Mouse (Mus musculus) skeletal muscle tissue, adult 2 months (tissue): ENCODE results near the gene Trmt6.
A peak's percentile ranks its signal among the peaks of the same experiment; 100 is the strongest.

Experiments used
- DNase-seq: peaks from one replicate; pipeline ENCODE4 v3.0.0-alpha.2; 2012; ENCODE audit warnings: low read depth, low spot score

Trmt6 gene

DNA sequence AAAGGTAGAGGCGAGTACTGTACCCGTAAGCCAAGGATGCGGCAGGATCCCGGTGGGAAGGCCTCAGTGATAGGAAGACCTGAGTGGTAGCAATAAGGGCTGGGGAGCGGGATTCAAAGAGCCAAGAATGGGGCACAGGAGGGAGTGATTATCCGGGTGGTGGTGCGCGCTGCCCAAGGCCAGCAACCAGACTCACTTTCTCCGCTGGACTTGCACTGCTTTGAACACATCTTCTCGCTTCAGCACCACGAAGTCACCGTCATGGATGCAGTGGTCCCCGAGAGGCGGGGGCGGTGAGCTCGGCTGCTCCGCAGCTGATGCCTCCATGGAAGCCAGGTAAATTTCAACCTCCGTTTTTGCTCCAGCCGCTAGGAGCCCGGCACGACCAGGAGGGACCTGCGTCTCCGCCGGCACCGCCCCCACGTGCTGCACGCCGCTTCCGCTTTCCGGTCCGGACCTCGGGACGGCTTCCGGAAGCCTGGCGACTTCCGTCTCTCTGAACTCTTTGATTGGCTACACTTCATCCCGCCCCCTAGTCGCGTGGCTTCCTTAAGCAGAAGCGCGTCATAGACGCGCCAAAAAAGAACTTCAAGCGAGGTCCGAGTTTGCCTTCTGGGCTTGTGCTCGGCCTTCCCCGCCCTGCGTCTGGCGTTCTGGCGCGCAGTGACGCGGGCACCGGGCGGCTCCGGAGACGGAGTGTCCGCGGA, at the start of gene Trmt6, which contains the start of gene Mcm8:
Gene Trmt6 (minus strand): TSS at position 448 of the 707 bp plus-strand sequence.
Gene Mcm8 (plus strand): TSS at position 534 of the 707 bp plus-strand sequence.
- peak; percentile 93 for DNase-seq

DNA sequence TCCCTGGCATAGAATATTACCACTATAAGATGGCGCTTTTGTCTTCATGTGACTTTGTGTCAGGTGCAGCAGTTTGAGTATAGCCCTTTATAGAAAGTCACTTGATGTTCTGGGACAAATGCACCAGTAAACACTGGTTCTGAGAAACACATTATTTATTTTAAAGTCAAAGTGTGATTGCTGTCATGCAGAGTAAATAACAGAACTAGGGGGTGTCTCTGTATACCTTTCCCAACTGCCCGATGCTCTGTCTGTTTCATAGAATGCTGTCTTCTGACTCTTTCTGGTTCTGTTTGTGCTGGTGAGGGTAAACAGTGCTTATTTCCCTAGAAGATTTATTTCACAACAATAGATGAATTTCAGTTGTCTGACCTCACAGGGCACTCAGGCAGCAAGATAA, 47.5 kb upstream of the Trmt6 start:
- DNase-seq: no peak

DNA sequence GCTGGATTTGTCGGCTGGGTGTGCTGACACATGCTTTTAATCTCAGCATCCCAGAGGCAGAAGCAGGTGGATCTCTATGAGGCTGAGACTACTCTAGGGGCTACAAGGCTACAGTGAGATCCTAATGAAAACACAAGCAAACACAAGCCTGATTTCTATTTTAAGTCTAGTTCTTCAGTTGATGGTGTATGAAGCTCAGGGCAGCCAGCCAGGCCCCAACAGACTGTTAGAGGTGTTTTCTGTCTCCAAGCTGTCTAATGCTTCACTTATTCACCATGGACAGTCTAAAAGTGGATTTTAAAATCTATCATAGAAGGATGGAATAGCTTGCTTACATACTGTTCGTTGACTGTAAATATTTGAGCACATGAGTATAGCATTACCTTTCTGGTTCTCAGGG, 45.6 kb upstream of the Trmt6 start:
- DNase-seq: no peak

DNA sequence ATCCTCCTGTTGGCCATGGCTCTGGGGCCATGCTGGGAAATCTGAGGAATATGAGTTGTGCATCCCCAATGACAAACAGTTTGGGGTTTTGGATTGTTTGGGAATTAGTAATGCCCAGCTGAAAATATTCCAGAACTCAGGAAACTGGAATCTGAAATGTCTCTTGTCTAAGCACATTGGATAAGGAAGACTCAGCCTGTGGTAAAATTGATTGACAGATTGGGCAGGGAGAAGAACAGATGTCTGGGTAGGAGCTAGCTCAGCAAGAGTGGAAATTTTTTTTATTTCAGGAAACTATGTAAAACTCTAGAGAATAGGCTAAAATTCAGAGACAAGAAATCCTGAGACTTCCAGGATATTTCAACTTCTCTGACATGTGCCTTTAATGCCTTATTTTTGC, 44.6 kb upstream of the Trmt6 start:
- DNase-seq: no peak

DNA sequence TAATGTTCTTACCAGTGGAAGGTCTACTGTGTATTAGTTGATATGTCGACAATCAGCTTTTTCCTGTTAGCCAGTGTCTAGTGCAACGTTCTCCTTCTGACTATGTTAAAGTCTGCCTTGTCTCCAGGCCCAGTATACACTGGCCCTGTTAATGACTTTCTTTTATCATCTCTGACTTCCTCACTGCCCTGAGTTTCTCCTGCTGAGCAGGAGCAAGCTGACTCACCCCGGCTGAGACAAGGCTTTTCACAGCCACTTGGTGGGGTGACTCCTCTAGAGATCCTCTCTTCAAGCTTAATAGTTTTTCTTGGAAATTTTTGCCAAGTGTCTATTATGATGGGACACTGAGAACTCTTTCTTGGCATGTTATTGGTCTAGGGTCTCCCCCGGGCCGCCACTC, 40.5 kb upstream of the Trmt6 start:
- no peak for DNase-seq

DNA sequence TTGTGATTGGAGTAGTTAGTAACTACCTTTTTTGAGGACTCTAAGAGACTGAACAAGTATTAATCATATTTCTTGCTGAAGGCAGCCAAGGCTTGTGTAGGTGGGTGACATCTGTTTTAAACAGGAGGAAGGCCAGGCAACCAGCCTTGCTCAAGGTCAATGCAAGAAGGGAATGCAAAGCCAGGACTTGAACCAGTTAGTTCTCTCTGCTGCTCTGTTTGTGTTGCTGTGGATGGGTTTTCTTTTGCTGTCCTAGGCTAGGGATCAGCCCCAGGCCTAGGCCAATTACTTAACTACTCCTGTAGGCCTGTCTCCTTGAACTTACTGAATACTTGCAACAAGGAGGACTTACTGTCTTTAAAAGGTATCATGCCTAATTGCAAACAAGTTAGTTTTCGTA, 37.2 kb upstream of the Trmt6 start:
- DNase-seq: no peak

DNA sequence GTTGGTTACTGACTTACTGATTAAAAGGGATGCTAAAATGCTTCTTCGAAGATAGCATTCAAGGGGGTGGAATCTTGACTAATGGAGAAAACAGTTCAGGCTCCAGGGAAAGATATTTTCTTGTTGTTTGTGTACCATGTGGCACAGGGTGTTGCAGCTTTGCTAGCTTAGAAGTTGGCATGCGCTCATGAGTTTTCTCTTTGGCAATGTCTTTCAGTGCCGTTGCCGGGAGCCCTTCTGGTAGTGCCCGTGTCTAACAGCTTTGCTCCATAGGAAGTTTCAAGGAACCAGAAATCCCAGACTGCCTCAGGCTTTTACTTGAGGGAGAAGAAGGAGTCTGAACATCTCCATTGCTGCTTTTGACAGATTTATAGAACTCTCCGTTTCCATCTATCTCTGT, 33.3 kb upstream of the Trmt6 start:
- no peak for DNase-seq

DNA sequence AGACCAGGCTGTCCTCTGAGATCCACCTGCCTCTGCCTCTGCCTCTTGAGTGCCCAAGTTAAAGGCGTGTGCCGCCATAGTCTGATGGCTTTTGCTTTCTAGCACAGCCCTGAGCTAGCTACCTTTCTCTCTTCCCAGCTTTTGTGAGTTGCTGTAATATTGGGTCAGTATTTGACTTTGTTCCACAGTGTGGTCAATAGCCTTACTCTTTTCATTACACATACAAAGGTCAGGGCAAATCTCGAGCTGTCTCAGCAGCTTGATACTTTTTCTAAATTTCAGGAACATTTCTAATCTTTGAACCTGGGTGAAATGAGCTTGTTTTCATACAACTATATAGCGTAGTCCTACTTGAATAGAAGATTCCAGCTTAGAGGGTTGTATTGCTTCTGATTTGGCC, 32.5 kb upstream of the Trmt6 start:
- DNase-seq: no peak

- DNase-seq: no peak
These were observed 31.7 kb upstream of the Trmt6 start for GRCm38 (mm10) chr2:132847581-132847980.

GRCm38 (mm10) chr2:132846407-132847358, 30.8 kb upstream of the Trmt6 start, which contains the start of gene Crls1:
Gene Crls1, plus strand, starts transcription at chr2:132846666.
- peak; percentile 89 for DNase-seq

DNA sequence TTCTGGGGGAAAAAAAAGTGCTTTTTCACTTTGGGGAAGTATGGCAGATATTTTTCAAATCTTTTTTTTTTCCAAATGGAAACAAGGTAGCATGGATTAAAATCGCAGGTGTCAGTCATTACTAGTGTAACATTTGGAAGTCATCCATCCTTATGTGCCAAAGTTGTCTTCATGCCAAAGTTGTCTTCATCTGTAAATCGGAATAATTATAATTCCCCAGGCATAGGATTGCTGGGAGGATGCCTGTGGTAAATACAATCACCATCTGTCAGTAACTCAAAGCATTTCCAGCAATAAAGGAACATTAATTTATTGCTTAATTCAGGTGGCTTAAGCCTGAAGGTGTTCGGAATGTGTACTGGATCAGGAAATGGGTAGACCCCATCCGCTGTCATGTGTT, 25.2 kb upstream of the Trmt6 start:
- DNase-seq: no peak

DNA sequence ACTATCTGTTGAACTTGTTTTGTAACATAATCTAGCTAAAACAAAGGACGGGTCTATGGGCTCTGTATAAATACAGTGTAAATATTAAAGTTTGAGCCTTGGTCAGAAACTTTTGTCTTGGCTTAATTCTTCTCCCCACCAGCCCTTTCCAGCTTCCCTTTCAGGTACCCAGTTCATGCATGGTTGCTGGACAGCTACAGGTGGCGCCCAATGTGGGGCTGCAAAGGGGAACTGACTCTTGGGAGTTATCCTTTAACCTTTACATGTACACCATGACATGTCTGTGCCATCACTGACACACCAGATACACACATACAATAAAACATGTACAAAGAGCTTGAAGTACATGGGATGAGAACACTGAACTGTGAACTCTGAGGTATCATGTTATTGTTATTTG, 12.9 kb downstream of the Trmt6 start:
- DNase-seq: no peak

- DNase-seq: no peak
These were observed 21.7 kb downstream of the Trmt6 start for GRCm38 (mm10) chr2:132794204-132794586.

GRCm38 (mm10) chr2:132793441-132794203, 22.2 kb downstream of the Trmt6 start:
- DNase-seq: no peak

GRCm38 (mm10) chr2:132784039-132784438, 31.8 kb downstream of the Trmt6 start:
- no peak for DNase-seq

DNA sequence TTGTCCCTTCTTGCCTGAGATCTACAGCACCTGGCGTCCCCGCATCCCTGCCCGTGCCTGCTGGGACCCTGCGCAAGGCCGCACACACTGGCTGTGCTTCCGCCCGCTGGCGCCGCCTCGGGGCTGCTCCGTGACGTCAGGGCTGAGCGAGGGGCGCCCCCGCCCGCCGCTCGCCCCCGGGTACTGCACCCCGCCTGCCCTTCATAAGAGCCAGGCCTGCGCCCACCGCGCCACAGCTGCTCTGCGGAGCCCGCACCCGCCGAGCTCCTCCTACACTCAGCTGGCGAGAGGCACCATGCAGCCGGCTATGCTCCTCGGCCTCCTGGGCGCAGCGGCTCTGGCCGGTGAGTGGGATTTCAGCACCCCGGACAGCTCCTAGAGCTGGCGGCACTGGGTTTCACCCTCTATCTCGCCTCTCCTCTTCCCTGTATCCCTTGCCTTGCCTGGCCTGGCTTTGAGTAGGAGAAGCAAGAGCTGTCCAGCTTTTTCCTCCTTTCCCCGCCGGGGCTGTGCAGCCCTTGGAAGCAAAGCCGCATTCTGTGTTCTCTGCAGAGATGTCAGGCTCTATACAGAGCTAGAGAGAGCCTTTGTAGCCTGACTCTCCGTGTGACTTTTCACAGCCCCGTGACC, 34.3 kb downstream of the Trmt6 start:
- DNase-seq: peak; percentile 64

- DNase-seq: no peak
These were observed 34.9 kb downstream of the Trmt6 start, which contains the start of gene Chgb for GRCm38 (mm10) chr2:132780978-132781377. Gene Chgb, plus strand, starts transcription at chr2:132781278.

GRCm38 (mm10) chr2:132770822-132771221, 45.0 kb downstream of the Trmt6 start:
- no peak for DNase-seq

DNA sequence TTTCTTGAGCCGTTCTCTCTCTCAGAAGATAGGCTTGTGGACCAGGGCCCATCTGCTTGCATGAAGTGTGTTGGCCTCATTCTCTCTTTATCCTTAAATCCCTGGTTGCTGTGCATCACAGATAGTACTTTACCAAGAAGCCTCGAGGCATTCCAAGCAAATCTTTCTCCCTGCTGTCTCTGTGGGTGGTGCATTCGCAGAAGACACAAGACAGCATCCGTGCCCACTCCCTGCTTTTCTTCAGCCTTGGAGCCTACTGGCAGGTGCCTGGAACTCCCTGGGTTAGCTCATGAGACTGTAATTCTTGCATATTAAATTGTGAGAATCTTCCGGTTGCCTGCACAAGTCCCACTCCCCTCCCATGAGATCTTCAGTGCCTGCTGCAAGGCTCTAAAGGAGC, 57.9 kb downstream of the Trmt6 start:
- no peak for DNase-seq
